Mouse (Mus musculus) ovary, adult 2 months (tissue): ENCODE measurements around the gene AC129217.1. TPM values are rescaled to one million over a fixed set of nuclear protein-coding genes. Genes with fewer than 3 reads are reported as not detected.

Source experiments
- polyA plus RNA-seq: library from polyadenylated mRNA; depleted of rRNA; stranded (reverse); fragments of >200 nt; gene quantifications from 2 replicates; pipeline ENCODE4 v1.2.3, GENCODE M21; 2012; rRNA removed

AC129217.1 gene
- polyA plus RNA-seq, 1 experiment, result 0.68 TPM

Other genes starting within 250 kb of the AC129217.1 start
- 0.05 and 0.14 TPM in 2 replicates for gene Slc22a8, start 238.5 kb upstream of the AC129217.1 start, polyA plus RNA-seq
- gene Slc22a6, start 211.7 kb upstream of the AC129217.1 start, polyA plus RNA-seq, result not detected in 2 replicates
- gene Chrm1, start 166.0 kb upstream of the AC129217.1 start, polyA plus RNA-seq, result 0.27 and 0.39 TPM in 2 replicates
- 264 and 289 TPM in 2 replicates for gene Slc3a2, start 106.4 kb upstream of the AC129217.1 start, polyA plus RNA-seq
- gene Wdr74, start 93.9 kb upstream of the AC129217.1 start, polyA plus RNA-seq, result 39.6 and 45.2 TPM in 2 replicates
- not detected in 2 replicates for gene 1700092M07Rik, start 89.1 kb upstream of the AC129217.1 start, polyA plus RNA-seq
- 114 and 132 TPM in 2 replicates for gene Stx5a, start 88.4 kb upstream of the AC129217.1 start, polyA plus RNA-seq
- 61.6 and 71.3 TPM in 2 replicates for gene Nxf1, start 72.7 kb upstream of the AC129217.1 start, polyA plus RNA-seq
- 276 and 327 TPM in 2 replicates for gene Tmem223, start 58.8 kb upstream of the AC129217.1 start, polyA plus RNA-seq
- 127 and 136 TPM in 2 replicates for gene Tmem179b, start 55.3 kb upstream of the AC129217.1 start, polyA plus RNA-seq
- gene Taf6l, start 43.4 kb upstream of the AC129217.1 start, polyA plus RNA-seq, result 26.9 and 28.3 TPM in 2 replicates
- gene Polr2g, start 31.2 kb upstream of the AC129217.1 start, polyA plus RNA-seq, result 24.6 and 45.5 TPM in 2 replicates
- gene Zbtb3, start 27.2 kb upstream of the AC129217.1 start, polyA plus RNA-seq, result 3.0 and 3.2 TPM in 2 replicates
- gene Ttc9c, start 10.4 kb upstream of the AC129217.1 start, polyA plus RNA-seq, result 12.5 and 19.6 TPM in 2 replicates
- 16.0 and 24.5 TPM in 2 replicates for gene Hnrnpul2, start 9.8 kb upstream of the AC129217.1 start, polyA plus RNA-seq
- 183 and 186 TPM in 2 replicates for gene Bscl2, start 7.7 kb downstream of the AC129217.1 start, polyA plus RNA-seq
- gene Gng3, start 9.4 kb downstream of the AC129217.1 start, polyA plus RNA-seq, result 1.5 and 1.9 TPM in 2 replicates
- gene Lrrn4cl, start 21.0 kb downstream of the AC129217.1 start, polyA plus RNA-seq, result 3.2 and 4.4 TPM in 2 replicates
- gene Ubxn1, start 41.7 kb downstream of the AC129217.1 start, polyA plus RNA-seq, result 115 and 129 TPM in 2 replicates
- 22.7 and 33.5 TPM in 2 replicates for gene Uqcc3, start 51.1 kb downstream of the AC129217.1 start, polyA plus RNA-seq
- 0.85 and 1.2 TPM in 2 replicates for gene Lbhd1, start 54.0 kb downstream of the AC129217.1 start, polyA plus RNA-seq
- gene Gm49403, start 54.2 kb downstream of the AC129217.1 start, polyA plus RNA-seq, result not detected in 2 replicates
- gene 1810009A15Rik, start 59.1 kb downstream of the AC129217.1 start, polyA plus RNA-seq, result 19.1 and 24.3 TPM in 2 replicates
- gene Gm49416, start 59.2 kb downstream of the AC129217.1 start, polyA plus RNA-seq, result not detected in 2 replicates
- gene Ints5, start 63.2 kb downstream of the AC129217.1 start, polyA plus RNA-seq, result 37.5 and 40.2 TPM in 2 replicates
- 135 and 159 TPM in 2 replicates for gene Ganab, start 68.3 kb downstream of the AC129217.1 start, polyA plus RNA-seq
- gene B3gat3, start 90.6 kb downstream of the AC129217.1 start, polyA plus RNA-seq, result 118 and 124 TPM in 2 replicates
- gene Rom1, start 99.6 kb downstream of the AC129217.1 start, polyA plus RNA-seq, result 23.4 and 23.7 TPM in 2 replicates
- 73.5 and 83.4 TPM in 2 replicates for gene Eml3, start 99.8 kb downstream of the AC129217.1 start, polyA plus RNA-seq
- gene Mta2, start 112.1 kb downstream of the AC129217.1 start, polyA plus RNA-seq, result 21.7 and 22.8 TPM in 2 replicates
- gene Tut1, start 124.1 kb downstream of the AC129217.1 start, polyA plus RNA-seq, result 24.1 and 25.9 TPM in 2 replicates
- gene Eef1g, start 137.3 kb downstream of the AC129217.1 start, polyA plus RNA-seq, result 306 and 361 TPM in 2 replicates
- gene Ahnak, start 159.5 kb downstream of the AC129217.1 start, polyA plus RNA-seq, result 16.0 and 16.5 TPM in 2 replicates